Mouse (Mus musculus): ENCODE measurements around the gene Gm20708. TPM values are rescaled to one million over a fixed set of nuclear protein-coding genes. Genes with fewer than 3 reads are reported as not detected.
"Not testable (repeated sequence)": the region's sequence is repeated elsewhere in the genome, so short reads cannot be mapped to it uniquely, and the experiment has no call there.

Gene Gm20708
- polyA plus RNA-seq, 1 experiment: 2.1 TPM

DNA sequence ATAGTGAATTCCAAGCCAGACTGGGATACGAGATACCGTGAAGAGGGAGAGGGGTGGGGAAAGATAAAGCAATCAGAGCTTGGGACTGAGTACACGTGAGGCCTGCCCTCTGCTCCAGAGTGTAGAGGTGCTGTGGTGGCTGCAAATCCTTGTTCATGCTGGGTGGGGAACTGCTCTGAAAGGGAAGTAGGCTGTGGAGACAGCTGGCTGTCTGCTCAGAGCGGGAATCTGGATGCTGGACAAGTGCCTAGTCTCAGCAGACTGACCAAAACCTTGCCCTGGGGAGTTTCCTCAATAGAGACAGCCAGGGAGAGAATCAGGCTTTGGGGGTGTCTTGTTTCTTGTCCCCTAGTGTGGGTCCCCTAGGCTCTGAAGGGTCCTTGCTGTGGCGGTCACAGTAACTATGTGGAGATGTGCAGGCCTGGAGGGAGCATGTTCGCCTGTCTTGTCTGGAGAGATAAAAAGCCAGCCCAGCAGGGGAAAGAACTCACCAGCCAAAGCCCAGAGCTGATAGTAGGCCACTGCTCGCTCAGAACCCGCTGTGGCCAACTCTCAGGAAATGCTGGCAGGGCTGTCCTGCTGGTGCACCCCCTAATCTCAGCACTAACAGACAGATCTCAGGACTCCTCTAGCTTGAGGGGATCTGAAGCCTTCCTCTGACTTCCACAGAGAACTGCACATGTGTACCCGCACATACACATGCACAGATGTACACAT is 19.6 kb downstream of the Gm20708 start:
- H3K27me3 ChIP-seq (ENCODE audit: control insufficient read depth, insufficient read depth, low read length, poor library complexity, severe bottlenecking): no peaks in the 10 kb centered on the region
- H3K36me3 ChIP-seq (ENCODE audit: control insufficient read depth, insufficient read depth, low read length, poor library complexity, severe bottlenecking): no peaks in the 10 kb centered on the region
- H3K4me1 ChIP-seq (ENCODE audit: control insufficient read depth, insufficient read depth, low read length): no peaks in the 10 kb centered on the region
- no peak overlapping the region for H3K27ac ChIP-seq (ENCODE audit: insufficient read depth, low read length)
- no peak overlapping the region for H3K4me3 ChIP-seq (ENCODE audit: low read depth, low read length)
- no peak overlapping the region for H3K9ac ChIP-seq (ENCODE audit: low read depth, poor library complexity, severe bottlenecking)
- TF ChIP-seq CTCF (IDR thresholded peaks at IDR 0.05; ENCODE audit: low read depth, low read length) (no peak), EP300 (IDR thresholded peaks at IDR 0.05; ENCODE audit: insufficient read depth, low read depth, low read length) (no peak), POLR2A (IDR thresholded peaks at IDR 0.05; ENCODE audit: insufficient read depth, low read length) (no peak)
- H3K9me3 ChIP-seq (replicated peaks; ENCODE audit: control insufficient read depth, insufficient read depth, low read length, poor library complexity, severe bottlenecking): no peaks in the 10 kb centered on the region

- no peak overlapping the region for H3K27ac ChIP-seq (ENCODE audit: insufficient read depth, low read length)
- no peak overlapping the region for H3K4me3 ChIP-seq (ENCODE audit: low read depth, low read length)
- H3K9ac ChIP-seq (ENCODE audit: low read depth, poor library complexity, severe bottlenecking): no peak overlapping the region
- no peak for TF ChIP-seq POLR2A (IDR thresholded peaks at IDR 0.05; ENCODE audit: insufficient read depth, low read length)
- no peak for TF ChIP-seq EP300 (IDR thresholded peaks at IDR 0.05; ENCODE audit: insufficient read depth, low read depth, low read length)
- no peak for TF ChIP-seq CTCF (IDR thresholded peaks at IDR 0.05; ENCODE audit: low read depth, low read length)
- no peaks in the 10 kb centered on the region for H3K4me1 ChIP-seq (ENCODE audit: control insufficient read depth, insufficient read depth, low read length)
- no peaks in the 10 kb centered on the region for H3K9me3 ChIP-seq (replicated peaks; ENCODE audit: control insufficient read depth, insufficient read depth, low read length, poor library complexity, severe bottlenecking)
- H3K27me3 ChIP-seq (ENCODE audit: control insufficient read depth, insufficient read depth, low read length, poor library complexity, severe bottlenecking): no peaks in the 10 kb centered on the region
- no peaks in the 10 kb centered on the region for H3K36me3 ChIP-seq (ENCODE audit: control insufficient read depth, insufficient read depth, low read length, poor library complexity, severe bottlenecking)
Observed at GRCm38 (mm10) chr11:117829671-117830215, 20.3 kb downstream of the Gm20708 start.

DNA sequence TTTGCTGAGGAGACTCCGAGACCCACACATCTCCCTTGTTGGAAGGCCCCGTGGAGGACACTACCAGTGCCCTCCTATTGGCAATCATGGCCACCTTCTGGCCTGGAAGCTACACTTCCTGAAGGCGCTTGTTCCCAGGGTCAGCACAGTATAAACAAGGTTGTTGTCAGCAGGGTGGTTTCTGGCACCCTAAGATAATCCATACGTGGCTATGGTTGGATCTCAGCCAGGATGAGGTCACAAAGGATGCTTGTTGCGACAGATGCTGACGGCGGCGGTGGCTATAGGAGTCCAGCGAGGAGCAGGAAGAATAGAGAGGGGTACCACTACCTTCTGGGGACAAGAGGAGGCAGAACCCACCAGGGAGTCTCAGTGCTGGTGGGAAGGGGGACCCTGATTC is 20.9 kb downstream of the Gm20708 start:
- Histone ChIP-seq H3K27ac (ENCODE audit: insufficient read depth, low read length) (no peak overlapping the region), H3K36me3 (ENCODE audit: control insufficient read depth, insufficient read depth, low read length, poor library complexity, severe bottlenecking) (no peaks in the 10 kb centered on the region), H3K9ac (ENCODE audit: low read depth, poor library complexity, severe bottlenecking) (no peak overlapping the region)

DNA sequence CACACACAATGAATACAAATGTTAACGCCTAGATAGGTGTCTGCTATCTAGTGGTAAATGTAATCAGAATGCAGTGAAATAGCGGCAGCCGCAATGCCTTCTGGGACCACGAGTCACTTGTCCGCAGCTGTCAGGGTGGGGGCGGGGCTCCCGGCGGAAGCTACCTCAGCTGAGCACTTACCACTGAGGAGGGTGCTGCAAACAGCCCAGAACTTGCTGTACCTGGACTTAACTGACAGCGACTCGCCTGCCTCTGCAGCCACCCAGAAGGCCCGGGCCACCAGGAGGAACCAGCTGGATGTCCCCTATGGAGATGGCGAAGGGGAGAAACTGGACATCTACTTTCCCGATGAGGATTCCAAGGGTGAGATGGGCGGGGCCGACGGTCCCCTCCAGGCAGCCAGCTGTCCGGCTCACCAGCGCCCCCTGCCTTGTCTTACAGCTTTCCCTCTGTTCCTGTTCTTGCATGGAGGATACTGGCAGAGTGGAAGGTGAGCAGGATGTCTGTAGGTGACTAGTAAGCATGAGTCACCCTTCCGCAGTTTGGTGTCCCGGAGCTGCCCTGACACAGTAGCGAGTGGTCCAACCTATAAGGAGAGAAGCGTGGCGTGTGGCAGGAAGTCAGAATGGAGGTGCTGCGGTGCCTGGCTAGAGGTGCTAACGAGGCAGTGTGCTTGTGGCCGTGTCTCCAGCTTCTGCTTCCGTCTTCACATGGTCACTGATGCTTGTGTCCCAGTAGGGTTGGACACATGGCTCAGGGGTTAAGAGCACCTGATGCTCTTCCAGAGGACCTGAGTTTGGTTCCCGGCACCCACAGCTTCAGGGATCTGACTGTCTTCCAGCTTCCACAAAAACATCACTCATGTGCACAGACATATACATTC is 22.9 kb downstream of the Gm20708 start:
- Histone ChIP-seq H3K9ac (ENCODE audit: low read depth, poor library complexity, severe bottlenecking) (no peak overlapping the region), H3K9me3 (replicated peaks; ENCODE audit: control insufficient read depth, insufficient read depth, low read length, poor library complexity, severe bottlenecking) (no peaks in the 10 kb centered on the region), H3K27ac (ENCODE audit: insufficient read depth, low read length) (no peak overlapping the region), H3K27me3 (ENCODE audit: control insufficient read depth, insufficient read depth, low read length, poor library complexity, severe bottlenecking) (no peaks in the 10 kb centered on the region), H3K4me3 (ENCODE audit: low read depth, low read length) (peak overlapping the region; percentile 84), H3K36me3 (ENCODE audit: control insufficient read depth, insufficient read depth, low read length, poor library complexity, severe bottlenecking) (no peaks in the 10 kb centered on the region), H3K4me1 (ENCODE audit: control insufficient read depth, insufficient read depth, low read length) (no peaks in the 10 kb centered on the region)
- TF ChIP-seq POLR2A (IDR thresholded peaks at IDR 0.05; ENCODE audit: insufficient read depth, low read length): no peak
- TF ChIP-seq CTCF (IDR thresholded peaks at IDR 0.05; ENCODE audit: low read depth, low read length): peak; percentile 82
- 0 out of 2 replicates have a peak, but pooled peaks have one; percentile 23 for TF ChIP-seq EP300 (IDR thresholded peaks at IDR 0.05; ENCODE audit: insufficient read depth, low read depth, low read length)

More for the DNA sequence above, 20.9 kb downstream of the Gm20708 start:
- Histone ChIP-seq H3K4me3 (ENCODE audit: low read depth, low read length) (no peak overlapping the region), H3K27me3 (ENCODE audit: control insufficient read depth, insufficient read depth, low read length, poor library complexity, severe bottlenecking) (no peaks in the 10 kb centered on the region), H3K4me1 (ENCODE audit: control insufficient read depth, insufficient read depth, low read length) (no peaks in the 10 kb centered on the region), H3K9me3 (replicated peaks; ENCODE audit: control insufficient read depth, insufficient read depth, low read length, poor library complexity, severe bottlenecking) (no peaks in the 10 kb centered on the region)
- no peak for TF ChIP-seq CTCF (IDR thresholded peaks at IDR 0.05; ENCODE audit: low read depth, low read length)
- TF ChIP-seq POLR2A (IDR thresholded peaks at IDR 0.05; ENCODE audit: insufficient read depth, low read length): no peak
- no peak for TF ChIP-seq EP300 (IDR thresholded peaks at IDR 0.05; ENCODE audit: insufficient read depth, low read depth, low read length)

GRCm38 (mm10) chr11:117833509-117833908 is 24.0 kb downstream of the Gm20708 start:
- H3K4me1 ChIP-seq (ENCODE audit: control insufficient read depth, insufficient read depth, low read length); H3K27me3 ChIP-seq (ENCODE audit: control insufficient read depth, insufficient read depth, low read length, poor library complexity, severe bottlenecking); H3K4me3 ChIP-seq (ENCODE audit: low read depth, low read length); H3K9ac ChIP-seq (ENCODE audit: low read depth, poor library complexity, severe bottlenecking); H3K9me3 ChIP-seq (replicated peaks; ENCODE audit: control insufficient read depth, insufficient read depth, low read length, poor library complexity, severe bottlenecking); H3K36me3 ChIP-seq (ENCODE audit: control insufficient read depth, insufficient read depth, low read length, poor library complexity, severe bottlenecking); H3K27ac ChIP-seq (ENCODE audit: insufficient read depth, low read length): not testable (repeated sequence)

DNA sequence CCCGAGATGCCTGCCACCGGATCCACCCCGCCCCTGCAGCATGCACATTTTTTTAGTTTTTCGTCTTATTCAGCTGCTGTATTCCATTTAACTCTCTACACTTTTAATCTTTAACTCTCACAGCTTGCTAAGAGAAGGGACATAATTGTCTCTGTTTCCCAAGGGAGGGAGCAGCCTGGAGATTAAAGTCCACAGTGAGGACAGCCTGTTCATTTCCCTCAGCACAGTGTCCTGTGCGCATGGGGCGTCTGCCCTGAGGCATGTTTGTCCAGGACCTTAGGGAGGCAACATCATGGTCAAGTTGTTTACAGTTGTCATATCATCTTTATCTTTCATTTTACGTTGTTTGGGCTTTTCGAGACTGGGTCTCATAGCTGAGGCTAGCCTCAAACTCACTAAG is 24.6 kb downstream of the Gm20708 start:
- no peak overlapping the region for H3K4me3 ChIP-seq (ENCODE audit: low read depth, low read length)
- H3K9ac ChIP-seq (ENCODE audit: low read depth, poor library complexity, severe bottlenecking): no peak overlapping the region
- H3K27ac ChIP-seq (ENCODE audit: insufficient read depth, low read length): no peak overlapping the region
- H3K36me3 ChIP-seq (ENCODE audit: control insufficient read depth, insufficient read depth, low read length, poor library complexity, severe bottlenecking): no peaks in the 10 kb centered on the region
- no peak for TF ChIP-seq CTCF (IDR thresholded peaks at IDR 0.05; ENCODE audit: low read depth, low read length)
- no peak for TF ChIP-seq EP300 (IDR thresholded peaks at IDR 0.05; ENCODE audit: insufficient read depth, low read depth, low read length)
- no peak for TF ChIP-seq POLR2A (IDR thresholded peaks at IDR 0.05; ENCODE audit: insufficient read depth, low read length)
- H3K4me1 ChIP-seq (ENCODE audit: control insufficient read depth, insufficient read depth, low read length): no peaks in the 10 kb centered on the region
- H3K27me3 ChIP-seq (ENCODE audit: control insufficient read depth, insufficient read depth, low read length, poor library complexity, severe bottlenecking): no peaks in the 10 kb centered on the region
- no peaks in the 10 kb centered on the region for H3K9me3 ChIP-seq (replicated peaks; ENCODE audit: control insufficient read depth, insufficient read depth, low read length, poor library complexity, severe bottlenecking)

Measured in ES-Bruce4 (cell line).